Mouse (Mus musculus): ENCODE data around the gene Ppia. TPM values are rescaled to one million over a fixed set of nuclear protein-coding genes. Genes with fewer than 3 reads are reported as not detected.
"Not testable (repeated sequence)": the region's sequence is repeated elsewhere in the genome, so short reads cannot be mapped to it uniquely, and the experiment has no call there.

Ppia gene
- 5,018 and 5,123 TPM in 2 replicates for polyA plus RNA-seq (2014; fragmentation: Nextera tagmentation; extraction: Ambion mirVana)

DNA sequence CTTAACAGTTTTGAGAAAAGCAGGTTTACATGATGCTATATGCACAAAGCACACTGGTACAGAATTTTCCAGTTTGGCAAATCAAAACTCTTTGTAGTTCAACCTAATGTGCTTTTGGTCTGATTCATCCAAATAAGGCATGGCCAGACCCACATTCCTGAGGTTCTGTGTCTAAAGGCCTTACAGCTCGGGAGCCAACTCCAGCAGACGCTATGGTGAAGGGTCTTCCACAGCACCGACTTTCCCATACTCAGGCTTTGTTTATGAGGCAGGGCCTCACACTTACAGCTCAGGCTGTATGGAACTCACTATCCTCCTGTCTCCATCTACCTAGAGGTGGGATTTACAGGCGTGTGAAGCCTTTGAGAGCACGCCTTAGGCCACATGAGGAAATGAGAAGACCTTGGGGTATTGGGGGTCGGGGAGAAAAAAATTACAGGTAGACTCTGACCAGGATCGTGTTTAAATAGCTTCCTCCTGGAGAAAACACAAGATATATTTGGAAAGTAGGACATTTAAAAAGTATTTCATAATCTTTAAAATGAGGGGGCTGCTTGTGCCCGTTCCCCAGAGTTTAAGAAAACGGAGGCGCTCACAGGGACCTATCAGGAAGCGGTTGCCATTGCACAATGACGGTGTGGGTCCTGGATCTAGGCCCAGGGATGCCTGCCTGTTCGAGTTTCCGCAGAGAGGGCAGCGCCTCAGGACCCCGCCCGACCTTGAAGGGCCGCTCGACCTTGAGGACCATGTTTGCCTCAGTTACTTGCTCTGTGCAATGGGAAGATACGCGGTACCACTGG, at the start of gene Ppia:
Gene Ppia (plus strand): TSS at position 693 of the 800 bp plus-strand sequence.
- DNase-seq (ENCODE audit: low spot score) (peak; percentile 47), ATAC-seq (ENCODE audit: low FRiP score) (peak; percentile 75; the same call in 1 of the 2 replicates)
- Histone ChIP-seq H3K9ac (ENCODE audit: low read depth, low read length) (peak within 1 kb of the TSS; percentile 96), H3K4me1 (replicated peaks; ENCODE audit: control insufficient read depth, insufficient read depth, low read length) (peaks cover 3% of the 10 kb centered on the region; the same call in 1 of the 2 replicates), H3K27me3 (ENCODE audit: control insufficient read depth, insufficient read depth, low read length) (no peaks in the 10 kb centered on the region), H3K36me3 (ENCODE audit: control insufficient read depth, insufficient read depth, low read length) (no peaks in the 10 kb centered on the region), H3K9me3 (ENCODE audit: control insufficient read depth, low read length) (no peaks in the 10 kb centered on the region), H3K4me3 (ENCODE audit: low read depth, low read length) (peak within 1 kb of the TSS; percentile 97), H3K27ac (ENCODE audit: low read depth, low read length) (peak within 1 kb of the TSS; percentile 93), H3K4me2 (replicated peaks; ENCODE audit: low read depth, low read length) (peak within 1 kb of the TSS; percentile 92)
- 10% methylated on average over 21 of the region's 21 CpGs for WGBS

GRCm38 (mm10) chr11:6365885-6366284, 49.4 kb upstream of the Ppia start:
- H3K36me3 ChIP-seq (ENCODE audit: control insufficient read depth, insufficient read depth, low read length), result no peaks in the 10 kb centered on the region
- ATAC-seq (ENCODE audit: low FRiP score), result peak; percentile 65
- H3K4me2 ChIP-seq (replicated peaks; ENCODE audit: low read depth, low read length), result no peak overlapping the region
- 30% methylated on average over 11 of the region's 11 CpGs for WGBS
- no peaks in the 10 kb centered on the region; the same call in 1 of the 2 replicates for H3K4me1 ChIP-seq (replicated peaks; ENCODE audit: control insufficient read depth, insufficient read depth, low read length)
- no peaks in the 10 kb centered on the region for H3K9me3 ChIP-seq (ENCODE audit: control insufficient read depth, low read length)
- 0 out of 2 replicates have a peak, but pooled peaks cover 2% of the 10 kb centered on the region for H3K27me3 ChIP-seq (ENCODE audit: control insufficient read depth, insufficient read depth, low read length)
- no peak overlapping the region for H3K27ac ChIP-seq (ENCODE audit: low read depth, low read length)
- DNase-seq (ENCODE audit: low spot score), result peak; percentile 82
- H3K9ac ChIP-seq (ENCODE audit: low read depth, low read length), result no peak overlapping the region
- H3K4me3 ChIP-seq (ENCODE audit: low read depth, low read length), result no peak overlapping the region

DNA sequence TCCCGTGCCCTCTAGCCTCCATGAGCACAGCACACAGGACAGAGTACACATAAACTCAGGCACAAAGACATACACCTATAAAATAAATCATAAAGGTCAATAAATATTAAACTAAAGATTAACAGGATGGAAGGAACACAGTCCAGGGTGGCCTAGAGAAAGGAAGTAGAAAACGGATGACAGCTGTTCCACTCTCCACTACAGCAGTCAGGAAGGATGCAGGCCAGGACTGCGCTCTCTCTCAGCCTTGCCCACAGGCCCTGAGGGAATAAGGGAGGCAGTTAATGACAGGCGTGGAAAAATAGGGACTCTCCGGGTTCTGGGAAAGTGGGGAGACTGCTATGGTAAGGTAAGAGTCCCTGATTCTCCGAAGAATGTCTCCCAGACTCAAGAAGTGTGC, 48.8 kb upstream of the Ppia start:
- no peak overlapping the region for H3K4me3 ChIP-seq (ENCODE audit: low read depth, low read length)
- H3K4me1 ChIP-seq (replicated peaks; ENCODE audit: control insufficient read depth, insufficient read depth, low read length), result no peaks in the 10 kb centered on the region; the same call in 1 of the 2 replicates
- no peak for DNase-seq (ENCODE audit: low spot score)
- H3K9ac ChIP-seq (ENCODE audit: low read depth, low read length), result no peak overlapping the region
- no peaks in the 10 kb centered on the region for H3K9me3 ChIP-seq (ENCODE audit: control insufficient read depth, low read length)
- no peak overlapping the region for H3K27ac ChIP-seq (ENCODE audit: low read depth, low read length)
- ATAC-seq (ENCODE audit: low FRiP score), result no peak
- H3K36me3 ChIP-seq (ENCODE audit: control insufficient read depth, insufficient read depth, low read length), result no peaks in the 10 kb centered on the region
- 74% methylated on average over 6 of the region's 6 CpGs for WGBS
- no peak overlapping the region for H3K4me2 ChIP-seq (replicated peaks; ENCODE audit: low read depth, low read length)
- 0 out of 2 replicates have a peak, but pooled peaks cover 2% of the 10 kb centered on the region for H3K27me3 ChIP-seq (ENCODE audit: control insufficient read depth, insufficient read depth, low read length)

DNA sequence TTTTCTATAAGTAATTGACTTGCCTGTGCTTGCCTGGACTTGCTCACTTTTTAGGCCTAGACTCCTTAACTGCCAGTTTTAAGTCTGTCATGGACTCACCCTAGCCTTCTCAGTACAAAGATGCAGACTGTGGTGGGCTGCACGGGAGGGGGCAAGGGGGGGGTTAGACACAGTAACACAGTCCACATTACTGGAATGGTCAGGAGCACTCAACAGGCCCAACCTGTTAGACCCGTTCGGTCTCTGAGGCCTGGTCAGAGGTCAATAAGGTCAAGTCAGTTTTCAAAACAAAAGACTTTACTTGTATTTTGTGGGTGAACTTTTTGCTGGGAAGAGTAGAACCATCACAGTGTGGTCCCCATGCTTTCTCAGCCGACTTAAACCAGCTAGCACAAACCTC, 48.1 kb upstream of the Ppia start:
- Histone ChIP-seq H3K9me3 (ENCODE audit: control insufficient read depth, low read length) (no peaks in the 10 kb centered on the region), H3K27me3 (ENCODE audit: control insufficient read depth, insufficient read depth, low read length) (0 out of 2 replicates have a peak, but pooled peaks cover 2% of the 10 kb centered on the region), H3K9ac (ENCODE audit: low read depth, low read length) (no peak overlapping the region), H3K4me2 (replicated peaks; ENCODE audit: low read depth, low read length) (no peak overlapping the region), H3K36me3 (ENCODE audit: control insufficient read depth, insufficient read depth, low read length) (no peaks in the 10 kb centered on the region), H3K4me3 (ENCODE audit: low read depth, low read length) (no peak overlapping the region), H3K4me1 (replicated peaks; ENCODE audit: control insufficient read depth, insufficient read depth, low read length) (no peaks in the 10 kb centered on the region; the same call in 1 of the 2 replicates), H3K27ac (ENCODE audit: low read depth, low read length) (no peak overlapping the region)
- 68% methylated on average over 4 of the region's 4 CpGs for WGBS
- DNase-seq (ENCODE audit: low spot score) (no peak), ATAC-seq (ENCODE audit: low FRiP score) (no peak)

DNA sequence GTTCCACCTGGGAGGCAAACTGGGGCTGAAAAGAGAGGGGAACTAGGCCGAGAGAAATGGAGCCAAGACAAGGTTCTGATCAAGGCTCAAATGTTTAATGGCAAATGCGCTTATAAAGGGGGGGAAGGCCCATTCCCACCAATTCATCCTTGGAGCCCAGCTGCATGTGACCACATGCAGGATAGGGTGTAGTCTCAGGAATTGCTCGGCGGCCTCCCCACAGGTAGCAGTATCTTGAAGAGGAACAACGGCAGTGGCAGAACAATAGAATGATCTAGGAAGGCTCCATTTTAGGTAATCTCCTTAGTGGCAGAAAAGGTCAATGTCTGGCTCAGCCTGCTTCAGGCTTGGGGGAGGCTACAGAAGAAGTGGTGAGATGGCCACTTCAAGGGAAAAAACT, 47.3 kb upstream of the Ppia start:
- H3K27ac ChIP-seq (ENCODE audit: low read depth, low read length); ATAC-seq (ENCODE audit: low FRiP score); H3K27me3 ChIP-seq (ENCODE audit: control insufficient read depth, insufficient read depth, low read length); H3K9ac ChIP-seq (ENCODE audit: low read depth, low read length); H3K4me3 ChIP-seq (ENCODE audit: low read depth, low read length); H3K4me2 ChIP-seq (replicated peaks; ENCODE audit: low read depth, low read length); H3K9me3 ChIP-seq (ENCODE audit: control insufficient read depth, low read length); DNase-seq (ENCODE audit: low spot score); H3K36me3 ChIP-seq (ENCODE audit: control insufficient read depth, insufficient read depth, low read length); H3K4me1 ChIP-seq (replicated peaks; ENCODE audit: control insufficient read depth, insufficient read depth, low read length): not testable (repeated sequence)
- WGBS, result 88% methylated on average over 5 of the region's 5 CpGs

DNA sequence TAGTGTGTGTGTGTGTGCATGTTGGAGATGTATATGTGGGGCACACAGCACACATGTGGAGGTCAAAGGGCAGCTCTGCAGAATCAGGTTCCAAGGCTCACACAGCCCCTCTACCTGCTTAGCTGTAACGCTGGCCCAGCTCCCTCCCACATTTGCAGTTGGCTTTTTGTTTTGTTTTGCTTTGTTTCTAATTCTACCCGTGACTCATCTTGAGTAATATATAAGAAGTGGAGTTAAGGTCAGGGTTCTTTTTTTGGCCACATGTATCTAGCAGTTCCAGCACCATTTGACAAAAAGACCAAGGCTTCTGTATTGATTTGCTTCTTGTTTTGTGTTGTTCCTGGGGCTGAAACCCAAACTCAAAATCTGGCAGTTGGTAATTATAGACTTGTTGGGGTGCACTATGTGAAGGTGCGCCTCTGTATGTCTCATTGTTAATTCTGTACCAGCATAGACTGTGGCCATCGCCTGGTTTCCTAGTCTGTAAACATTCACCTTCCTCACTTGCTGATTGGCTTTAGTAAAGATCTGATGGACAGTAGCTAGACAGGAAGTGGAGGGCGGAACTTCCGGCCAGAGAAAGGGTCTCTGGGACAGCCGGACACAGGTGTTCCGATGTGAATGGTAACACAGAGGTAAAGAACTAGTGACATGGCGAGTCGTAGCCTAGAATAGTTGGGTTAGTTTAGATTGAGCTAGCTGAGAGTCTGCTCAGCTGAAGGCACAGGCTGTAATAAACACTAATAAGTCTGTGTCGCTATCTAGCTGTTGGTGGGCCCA, 43.7 kb upstream of the Ppia start:
- no peak overlapping the region for H3K4me3 ChIP-seq (ENCODE audit: low read depth, low read length)
- WGBS, result 84% methylated on average over 11 of the region's 11 CpGs
- DNase-seq (ENCODE audit: low spot score) (no peak), ATAC-seq (ENCODE audit: low FRiP score) (no peak)
- no peak overlapping the region for H3K27ac ChIP-seq (ENCODE audit: low read depth, low read length)
- no peaks in the 10 kb centered on the region for H3K4me1 ChIP-seq (replicated peaks; ENCODE audit: control insufficient read depth, insufficient read depth, low read length)
- no peaks in the 10 kb centered on the region for H3K9me3 ChIP-seq (ENCODE audit: control insufficient read depth, low read length)
- no peaks in the 10 kb centered on the region for H3K27me3 ChIP-seq (ENCODE audit: control insufficient read depth, insufficient read depth, low read length)
- no peak overlapping the region for H3K9ac ChIP-seq (ENCODE audit: low read depth, low read length)
- no peak overlapping the region for H3K4me2 ChIP-seq (replicated peaks; ENCODE audit: low read depth, low read length)
- H3K36me3 ChIP-seq (ENCODE audit: control insufficient read depth, insufficient read depth, low read length), result no peaks in the 10 kb centered on the region

DNA sequence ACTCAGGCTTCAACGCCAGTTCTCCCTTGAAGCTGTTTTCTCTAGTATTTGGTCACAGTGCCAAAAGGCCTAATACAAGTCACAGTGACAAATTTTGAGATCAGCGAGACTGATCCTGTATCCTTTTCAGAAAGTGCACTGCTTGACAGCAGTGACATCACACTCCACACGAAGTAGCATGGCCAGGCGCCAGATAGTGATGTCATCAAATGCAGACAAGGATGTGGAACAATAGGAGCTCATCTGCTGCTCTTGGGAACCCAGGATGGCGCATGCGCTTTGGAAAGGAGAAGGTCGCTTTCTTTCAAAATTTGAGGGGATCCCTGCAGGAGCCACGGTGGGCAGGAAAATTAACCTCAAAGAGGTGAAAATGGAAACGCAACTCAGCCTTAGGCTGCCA, 42.5 kb upstream of the Ppia start:
- no peaks in the 10 kb centered on the region for H3K36me3 ChIP-seq (ENCODE audit: control insufficient read depth, insufficient read depth, low read length)
- no peaks in the 10 kb centered on the region for H3K27me3 ChIP-seq (ENCODE audit: control insufficient read depth, insufficient read depth, low read length)
- no peaks in the 10 kb centered on the region for H3K4me1 ChIP-seq (replicated peaks; ENCODE audit: control insufficient read depth, insufficient read depth, low read length)
- no peak overlapping the region for H3K27ac ChIP-seq (ENCODE audit: low read depth, low read length)
- no peak overlapping the region for H3K4me2 ChIP-seq (replicated peaks; ENCODE audit: low read depth, low read length)
- ATAC-seq (ENCODE audit: low FRiP score) (no peak), DNase-seq (ENCODE audit: low spot score) (no peak)
- no peak overlapping the region for H3K9ac ChIP-seq (ENCODE audit: low read depth, low read length)
- H3K9me3 ChIP-seq (ENCODE audit: control insufficient read depth, low read length), result no peaks in the 10 kb centered on the region
- H3K4me3 ChIP-seq (ENCODE audit: low read depth, low read length), result no peak overlapping the region
- 94% methylated on average over 9 of the region's 9 CpGs for WGBS

- Histone ChIP-seq H3K4me2 (replicated peaks; ENCODE audit: low read depth, low read length) (no peak overlapping the region), H3K4me3 (ENCODE audit: low read depth, low read length) (no peak overlapping the region), H3K27me3 (ENCODE audit: control insufficient read depth, insufficient read depth, low read length) (no peaks in the 10 kb centered on the region), H3K27ac (ENCODE audit: low read depth, low read length) (no peak overlapping the region), H3K4me1 (replicated peaks; ENCODE audit: control insufficient read depth, insufficient read depth, low read length) (no peaks in the 10 kb centered on the region), H3K9ac (ENCODE audit: low read depth, low read length) (no peak overlapping the region), H3K9me3 (ENCODE audit: control insufficient read depth, low read length) (no peaks in the 10 kb centered on the region), H3K36me3 (ENCODE audit: control insufficient read depth, insufficient read depth, low read length) (no peaks in the 10 kb centered on the region)
- ATAC-seq (ENCODE audit: low FRiP score), result no peak
- DNase-seq (ENCODE audit: low spot score), result no peak
- WGBS, result 86% methylated on average over 6 of the region's 6 CpGs
Observed at GRCm38 (mm10) chr11:6380916-6381315, 34.3 kb upstream of the Ppia start.

Measured in hindbrain, embryonic 11.5 days (tissue).